Mouse (Mus musculus) megakaryocyte, embryonic 14.5 days (primary cell): ENCODE results near the gene Plekha4.

Experiments used
- FLI1 ChIP-seq: IDR thresholded peaks from 2 replicates; pipeline ENCODE4 v1.6.1; 2012; ENCODE audit warnings: low read length, inconsistent platforms, mixed read lengths
- GATA1 ChIP-seq: IDR thresholded peaks from 3 replicates; pipeline ENCODE4 v1.6.1; 2012; ENCODE audit warnings: mixed read lengths, low read length, inconsistent platforms, borderline replicate concordance

GRCm38 (mm10) chr7:45551512-45551883 is 25.4 kb downstream of the Plekha4 start:
- no peak for TF ChIP-seq GATA1
- no peak for TF ChIP-seq FLI1
